Mouse (Mus musculus) intestine, embryonic 16.5 days (tissue): ENCODE results near the gene Abcf1. TPM values are rescaled to one million over a fixed set of nuclear protein-coding genes. Genes with fewer than 3 reads are reported as not detected.

Source experiments
- ATAC-seq: fragments of 200-750 bp; cut with Nextera tagmentation; 2 replicates; pipeline ENCODE4 v1.8.0; 2017; ENCODE audit warnings: moderate TSS enrichment, moderate library complexity
- H3K27ac ChIP-seq: fragments of 300-500 bp; sonication (generic); 2 replicates; pipeline ENCODE4 v1.5.1; 2014; ENCODE audit warnings: mild to moderate bottlenecking, low read length
- H3K27me3 ChIP-seq: fragments of 300-500 bp; sonication (generic); replicated peaks from 2 replicates; pipeline ENCODE4 v1.6.1; 2014; ENCODE audit warnings: low read length, control low read depth, mixed read lengths; ENCODE audit not compliant: control insufficient read depth, insufficient read depth
- H3K36me3 ChIP-seq: fragments of 300-500 bp; sonication (generic); 2 replicates; pipeline ENCODE4 v1.6.1; 2014; ENCODE audit warnings: low read length, control low read depth; ENCODE audit not compliant: control insufficient read depth, insufficient read depth
- H3K4me1 ChIP-seq: fragments of 300-500 bp; sonication (generic); 2 replicates; pipeline ENCODE4 v1.6.1; 2014; ENCODE audit warnings: low read length, control low read depth, mixed read lengths; ENCODE audit not compliant: control insufficient read depth, insufficient read depth
- H3K4me2 ChIP-seq: fragments of 300-500 bp; sonication (generic); 2 replicates; pipeline ENCODE4 v1.6.1; 2014; ENCODE audit warnings: low read depth, low read length, control low read depth
- H3K4me3 ChIP-seq: fragments of 300-500 bp; sonication (generic); 2 replicates; pipeline ENCODE4 v1.5.1; 2014; ENCODE audit warnings: mild to moderate bottlenecking, low read length
- H3K9ac ChIP-seq: fragments of 300-500 bp; sonication (generic); 2 replicates; pipeline ENCODE4 v1.6.1; 2014; ENCODE audit warnings: low read depth, low read length
- H3K9me3 ChIP-seq: fragments of 300-500 bp; sonication (generic); 2 replicates; pipeline ENCODE4 v1.6.1; 2016; ENCODE audit warnings: low read length, control low read depth; ENCODE audit not compliant: control insufficient read depth
- WGBS: fragments of 180-500 bp; shearing (Covaris S2); extraction: QIAGEN DNeasy Blood & Tissue Kit; methylation state at CpG from one replicate; pipeline ENCODE4 v1.1.7; 2014; 5-methylcytosine and 5-hydroxymethylcytosine counted together
- polyA plus RNA-seq: library from polyadenylated mRNA; unstranded; fragments of >200 nt; fragmentation: Nextera tagmentation; extraction: Ambion mirVana; gene quantifications from 2 replicates; pipeline ENCODE4 v1.2.1, GENCODE M21; 2015

Abcf1 gene
- polyA plus RNA-seq, 1 experiment from 2014 or later: 88.5 TPM

DNA sequence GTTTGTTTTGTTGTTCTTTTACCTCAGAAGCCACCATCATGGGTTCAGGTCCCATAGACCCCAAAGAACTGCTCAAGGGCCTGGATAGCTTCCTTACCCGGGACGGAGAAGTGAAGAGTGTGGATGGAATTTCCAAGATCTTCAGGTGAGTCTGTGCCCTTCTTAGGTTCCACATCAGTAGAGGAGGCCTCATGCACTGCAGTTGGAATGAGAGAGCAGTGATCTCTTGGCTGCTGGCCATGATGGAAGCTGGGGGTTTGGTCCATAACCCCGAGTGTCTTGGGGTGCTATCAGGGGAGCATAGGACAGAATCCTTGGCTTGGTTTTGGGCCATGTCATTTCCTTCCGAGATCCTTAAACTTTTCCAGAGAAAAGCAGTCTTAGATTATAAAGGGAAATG, 46.3 kb downstream of the Abcf1 start:
- Histone ChIP-seq H3K27ac (no peak overlapping the region), H3K4me3 (no peak overlapping the region), H3K9ac (no peak overlapping the region), H3K4me2 (no peak overlapping the region), H3K4me1 (peaks cover 28% of the 10 kb centered on the region), H3K36me3 (peaks cover 29% of the 10 kb centered on the region; the same call in 1 of the 2 replicates), H3K9me3 (no peaks in the 10 kb centered on the region), H3K27me3 (no peaks in the 10 kb centered on the region)
- 90% methylated on average over 4 of the region's 4 CpGs for WGBS
- no peak for ATAC-seq

DNA sequence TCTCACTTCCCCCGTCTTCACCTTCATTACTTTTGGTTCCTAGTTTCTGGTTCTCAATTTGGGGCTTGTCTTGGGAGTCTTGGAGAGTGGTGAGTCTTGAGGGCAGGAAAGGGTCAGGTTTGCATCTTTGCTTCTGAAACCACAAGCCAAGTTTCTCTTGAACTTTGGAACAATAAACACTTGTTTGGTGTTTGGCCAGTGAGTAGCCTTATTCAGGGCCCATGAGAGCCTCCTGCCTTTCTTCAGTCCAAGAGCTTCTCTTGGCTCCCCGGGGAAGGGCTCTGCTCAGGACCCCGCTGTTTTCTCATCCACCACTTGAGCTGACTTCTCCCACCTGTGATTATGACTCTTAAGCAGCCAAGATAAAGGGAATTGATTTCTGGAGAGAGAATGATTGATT, 47.0 kb downstream of the Abcf1 start:
- Histone ChIP-seq H3K9me3 (no peaks in the 10 kb centered on the region), H3K36me3 (peaks cover 23% of the 10 kb centered on the region; the same call in 1 of the 2 replicates), H3K27ac (no peak overlapping the region), H3K4me3 (no peak overlapping the region), H3K4me2 (no peak overlapping the region), H3K9ac (no peak overlapping the region), H3K27me3 (no peaks in the 10 kb centered on the region), H3K4me1 (peaks cover 28% of the 10 kb centered on the region)
- 79% methylated on average over 3 of the region's 3 CpGs for WGBS
- ATAC-seq: no peak

DNA sequence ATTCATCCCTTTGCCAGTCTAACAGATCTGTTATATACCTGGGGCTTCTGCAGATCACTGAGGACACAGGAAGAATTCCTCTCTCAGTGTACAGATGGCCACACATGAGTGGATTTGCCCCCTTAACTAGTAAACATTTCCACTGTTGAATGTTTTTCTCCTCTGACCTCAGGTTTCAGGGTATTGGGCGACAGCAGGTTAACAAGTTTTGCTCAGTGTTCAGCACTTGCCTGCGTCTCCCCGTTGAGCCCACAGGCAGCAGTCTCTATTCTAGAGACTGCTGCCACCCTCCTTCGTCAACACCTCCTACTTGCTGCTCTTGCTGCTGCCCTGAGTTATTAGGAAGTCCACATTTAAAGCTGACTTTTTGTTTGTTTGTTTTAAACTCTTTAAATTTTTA, 47.9 kb downstream of the Abcf1 start:
- peaks cover 20% of the 10 kb centered on the region; the same call in 1 of the 2 replicates for H3K36me3 ChIP-seq
- peaks cover 28% of the 10 kb centered on the region for H3K4me1 ChIP-seq
- H3K4me3 ChIP-seq: no peak overlapping the region
- H3K27me3 ChIP-seq: no peaks in the 10 kb centered on the region
- H3K9me3 ChIP-seq: no peaks in the 10 kb centered on the region
- WGBS: 86% methylated on average over 4 of the region's 4 CpGs
- no peak overlapping the region for H3K9ac ChIP-seq
- H3K4me2 ChIP-seq: no peak overlapping the region
- no peak for ATAC-seq
- H3K27ac ChIP-seq: no peak overlapping the region

DNA sequence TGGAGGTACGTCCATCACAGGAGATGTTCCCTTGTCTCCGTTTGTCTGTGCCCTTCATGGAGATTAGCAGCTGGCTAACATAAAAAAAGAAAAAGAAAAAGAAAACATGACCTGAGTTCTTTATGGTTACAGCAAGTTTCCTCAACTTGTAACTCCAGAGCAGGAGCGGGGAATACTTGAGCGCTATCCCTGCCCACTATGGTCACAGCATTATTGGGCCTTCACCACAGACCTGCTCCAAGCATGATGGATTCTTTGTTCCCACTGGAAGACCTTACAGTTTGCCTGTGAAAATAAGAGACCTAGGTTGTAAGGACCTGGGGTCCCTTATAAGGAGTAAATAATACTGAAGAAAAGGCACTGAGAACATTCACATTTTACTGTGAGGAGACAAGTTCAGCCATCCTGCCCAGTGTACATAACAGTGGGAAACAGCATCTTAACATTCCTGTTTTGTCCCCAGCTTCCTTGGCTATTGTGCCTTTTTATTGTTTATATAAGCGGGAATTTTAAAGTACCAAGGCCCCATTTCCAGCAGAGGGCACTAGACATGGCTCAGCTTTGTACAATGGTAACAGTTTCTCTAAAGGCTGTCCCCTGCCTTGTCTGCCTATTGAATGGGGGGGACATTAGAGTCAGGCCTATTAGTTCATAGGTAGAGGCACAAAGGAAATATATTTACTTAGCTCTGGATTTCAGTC, 48.5 kb downstream of the Abcf1 start:
- ATAC-seq: no peak
- Histone ChIP-seq H3K4me3 (no peak overlapping the region), H3K9ac (no peak overlapping the region), H3K36me3 (peaks cover 13% of the 10 kb centered on the region; the same call in 1 of the 2 replicates), H3K27ac (peak overlapping the region; percentile 92), H3K4me2 (no peak overlapping the region), H3K9me3 (no peaks in the 10 kb centered on the region), H3K27me3 (no peaks in the 10 kb centered on the region), H3K4me1 (peaks cover 26% of the 10 kb centered on the region)
- 73% methylated on average over 5 of the region's 5 CpGs for WGBS

DNA sequence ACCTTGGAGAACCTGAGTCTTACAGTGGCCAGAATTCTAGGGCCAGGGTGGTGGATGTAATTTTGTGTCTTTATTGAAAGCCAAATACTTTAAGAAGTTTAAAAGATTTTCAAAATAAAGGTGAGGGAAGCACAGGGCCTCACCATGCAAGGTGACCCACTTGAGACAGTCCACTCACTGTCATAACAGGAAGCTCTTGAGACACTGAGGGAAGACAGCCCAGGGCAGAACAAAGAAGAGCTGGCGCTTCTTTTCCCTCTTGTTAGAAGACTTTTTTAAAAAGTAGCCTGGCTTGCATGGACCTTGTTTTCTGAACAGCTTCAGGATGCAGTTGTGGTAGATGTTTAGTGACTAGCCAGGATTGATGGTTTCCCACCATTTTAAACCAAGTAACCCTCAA, 49.2 kb downstream of the Abcf1 start:
- ATAC-seq: no peak
- H3K27ac ChIP-seq: peak overlapping the region; percentile 92
- peaks cover 28% of the 10 kb centered on the region for H3K4me1 ChIP-seq
- 0 out of 2 replicates have a peak overlapping the region, but pooled peaks have one; percentile 0 for H3K9ac ChIP-seq
- no peaks in the 10 kb centered on the region for H3K27me3 ChIP-seq
- H3K4me3 ChIP-seq: no peak overlapping the region
- H3K4me2 ChIP-seq: peak overlapping the region; percentile 78
- peaks cover 13% of the 10 kb centered on the region; the same call in 1 of the 2 replicates for H3K36me3 ChIP-seq
- no peaks in the 10 kb centered on the region for H3K9me3 ChIP-seq
- WGBS: 50% methylated on average over 1 of the region's 1 CpGs

DNA sequence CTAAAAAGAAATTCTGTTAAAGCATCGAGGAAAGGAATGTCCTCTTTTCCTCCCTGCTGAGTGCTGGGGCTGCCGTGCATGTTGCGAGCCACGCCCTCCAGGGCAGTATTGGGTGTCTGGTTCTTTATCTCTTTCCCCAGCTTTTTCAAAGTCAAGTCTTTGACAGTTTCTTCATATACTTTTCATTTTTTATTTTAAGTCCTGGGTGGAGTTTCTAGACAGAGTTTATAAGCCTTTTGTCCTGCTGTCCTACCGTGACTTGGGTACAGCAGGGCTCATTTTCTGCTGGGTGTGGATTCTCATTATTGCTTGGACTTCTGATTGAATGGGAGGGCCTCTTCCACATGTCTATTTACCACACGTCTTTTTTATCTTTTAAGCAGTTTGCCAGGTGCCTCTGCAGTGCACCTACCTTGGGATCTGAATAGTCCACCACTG, 49.7 kb downstream of the Abcf1 start:
- H3K4me3 ChIP-seq: peak overlapping the region; percentile 75
- no peak for ATAC-seq

DNA sequence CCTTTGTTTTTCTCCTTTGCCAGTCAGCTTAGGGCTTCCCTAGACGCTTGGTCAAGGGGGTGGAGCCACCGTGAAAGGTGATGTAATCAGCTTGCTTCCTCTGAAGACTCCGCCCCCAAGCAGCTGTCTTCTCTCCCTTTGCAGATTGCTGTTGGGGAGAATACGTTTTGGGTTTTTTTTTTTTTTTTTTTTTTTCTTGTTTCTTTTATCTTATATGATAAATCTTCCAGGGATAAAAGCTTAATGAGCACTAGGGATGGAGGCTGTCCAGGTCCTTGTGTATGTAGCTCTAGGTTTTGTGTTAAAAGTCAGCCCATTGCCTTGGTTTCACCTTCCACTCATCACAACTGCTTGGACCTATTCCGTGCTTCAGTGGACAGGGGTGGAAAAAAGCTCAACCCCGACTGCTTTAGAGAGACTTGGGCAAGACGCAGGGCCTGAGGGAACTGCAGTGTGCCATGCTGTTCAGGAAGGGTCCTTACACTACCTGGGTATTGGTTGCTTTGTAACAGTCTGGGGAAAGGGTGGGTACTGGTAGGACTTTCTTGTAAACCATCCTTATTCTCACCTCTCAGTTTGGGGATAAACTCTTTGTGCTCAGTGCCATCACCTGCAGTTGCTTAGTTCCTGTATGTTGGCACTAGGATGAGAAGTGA, 50.4 kb downstream of the Abcf1 start:
- peaks cover 30% of the 10 kb centered on the region for H3K4me1 ChIP-seq
- 8% methylated on average over 7 of the region's 7 CpGs for WGBS
- H3K4me2 ChIP-seq: peak overlapping the region; percentile 78
- H3K27ac ChIP-seq: peak overlapping the region; percentile 98
- H3K27me3 ChIP-seq: no peaks in the 10 kb centered on the region
- H3K9ac ChIP-seq: peak overlapping the region; percentile 71
- peaks cover 4% of the 10 kb centered on the region; the same call in 1 of the 2 replicates for H3K36me3 ChIP-seq
- no peaks in the 10 kb centered on the region for H3K9me3 ChIP-seq
- peak overlapping the region; percentile 75 for H3K4me3 ChIP-seq
- peak; percentile 30 for ATAC-seq

More for the DNA sequence above, 49.7 kb downstream of the Abcf1 start:
- WGBS: 33% methylated on average over 6 of the region's 6 CpGs
- H3K4me2 ChIP-seq: peak overlapping the region; percentile 78
- H3K4me1 ChIP-seq: peaks cover 30% of the 10 kb centered on the region
- H3K9me3 ChIP-seq: no peaks in the 10 kb centered on the region
- H3K9ac ChIP-seq: 0 out of 2 replicates have a peak overlapping the region, but pooled peaks have one; percentile 0
- H3K36me3 ChIP-seq: peaks cover 9% of the 10 kb centered on the region; the same call in 1 of the 2 replicates
- no peaks in the 10 kb centered on the region for H3K27me3 ChIP-seq
- peak overlapping the region; percentile 92 for H3K27ac ChIP-seq

DNA sequence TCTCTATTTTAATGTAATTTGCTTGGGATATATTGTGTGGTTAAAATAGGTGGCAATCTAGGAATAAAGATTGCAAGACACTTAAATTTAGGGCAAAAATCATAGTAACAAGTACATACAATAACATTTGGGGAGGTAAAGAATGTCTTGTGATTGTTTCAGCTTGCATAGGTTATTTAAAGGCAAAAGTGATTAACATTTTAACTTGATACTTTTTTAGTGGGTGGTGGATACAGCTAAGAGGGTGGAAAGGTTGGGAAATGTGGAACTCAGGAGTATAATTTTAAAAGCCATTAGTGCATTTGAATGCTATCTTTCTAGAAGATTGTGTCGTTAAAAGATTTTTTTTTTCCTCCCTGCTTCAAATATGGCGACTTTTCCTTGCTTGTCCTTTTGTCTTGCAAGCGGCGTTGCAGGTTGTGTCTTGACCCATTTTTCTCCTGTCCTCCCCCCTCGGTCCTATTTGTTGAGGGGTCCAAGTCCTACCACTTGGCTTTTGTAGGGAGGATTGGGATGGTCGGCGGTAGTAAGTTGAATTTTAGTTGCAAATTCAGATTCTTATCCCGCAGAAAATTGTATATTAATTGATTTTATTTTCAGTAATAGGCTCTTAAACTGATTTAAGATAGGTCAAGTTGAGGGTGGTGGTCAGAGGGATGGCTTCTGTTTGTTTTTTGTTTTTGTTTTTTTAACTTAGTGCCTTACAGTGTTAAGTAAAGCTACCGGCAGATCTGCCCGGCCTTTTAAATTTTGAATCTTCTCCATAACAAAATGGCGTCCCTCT, 51.1 kb downstream of the Abcf1 start:
- Histone ChIP-seq H3K27ac (peak overlapping the region; percentile 98), H3K27me3 (no peaks in the 10 kb centered on the region), H3K9me3 (no peaks in the 10 kb centered on the region), H3K4me2 (peak overlapping the region; percentile 71), H3K36me3 (no peaks in the 10 kb centered on the region; the same call in 1 of the 2 replicates), H3K4me3 (peak overlapping the region; percentile 75), H3K9ac (peak overlapping the region; percentile 91), H3K4me1 (peaks cover 30% of the 10 kb centered on the region)
- ATAC-seq: no peak
- WGBS: under 1% methylated on average over 11 of the region's 11 CpGs
